Mouse (Mus musculus): ENCODE results near the gene Ccnb1. TPM values are rescaled to one million over a fixed set of nuclear protein-coding genes. Genes with fewer than 3 reads are reported as not detected.
"Not testable (repeated sequence)": the region's sequence is repeated elsewhere in the genome, so short reads cannot be mapped to it uniquely, and the experiment has no call there.

Ccnb1 gene
- polyA plus RNA-seq, 1 experiment from 2014 or later = 163 TPM

DNA sequence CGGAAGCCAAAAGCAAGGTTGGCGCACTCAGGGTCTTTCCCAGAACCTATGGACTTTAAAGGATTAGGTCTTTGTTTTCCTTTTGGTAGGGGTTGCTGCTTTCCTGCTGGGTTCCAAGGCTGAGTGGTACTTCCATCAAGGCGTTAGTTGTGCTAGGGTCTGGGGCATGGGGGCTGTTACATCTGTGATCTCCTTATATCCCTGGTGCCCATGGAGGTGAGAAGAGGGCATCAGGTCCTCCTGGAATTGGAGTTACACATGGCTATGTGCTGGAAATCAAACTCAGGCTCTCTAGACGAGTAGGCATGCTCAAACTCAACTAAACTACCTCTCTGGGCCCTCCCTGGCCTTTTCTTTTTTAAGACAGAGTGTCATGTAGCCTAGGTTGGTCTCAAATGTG is 32.2 kb downstream of the Ccnb1 start:
- no peak overlapping the region for H3K4me2 ChIP-seq
- no peaks in the 10 kb centered on the region for H3K9me3 ChIP-seq
- H3K27ac ChIP-seq = no peak overlapping the region
- ATAC-seq (ENCODE audit: insufficient number of reproducible peaks, low FRiP score, low TSS enrichment, low read depth) = no peak
- no peaks in the 10 kb centered on the region for H3K27me3 ChIP-seq
- H3K4me3 ChIP-seq = no peak overlapping the region
- 67% methylated on average over 4 of the region's 4 CpGs for WGBS
- H3K9ac ChIP-seq = no peak overlapping the region
- H3K4me1 ChIP-seq = no peaks in the 10 kb centered on the region
- H3K36me3 ChIP-seq = no peaks in the 10 kb centered on the region

DNA sequence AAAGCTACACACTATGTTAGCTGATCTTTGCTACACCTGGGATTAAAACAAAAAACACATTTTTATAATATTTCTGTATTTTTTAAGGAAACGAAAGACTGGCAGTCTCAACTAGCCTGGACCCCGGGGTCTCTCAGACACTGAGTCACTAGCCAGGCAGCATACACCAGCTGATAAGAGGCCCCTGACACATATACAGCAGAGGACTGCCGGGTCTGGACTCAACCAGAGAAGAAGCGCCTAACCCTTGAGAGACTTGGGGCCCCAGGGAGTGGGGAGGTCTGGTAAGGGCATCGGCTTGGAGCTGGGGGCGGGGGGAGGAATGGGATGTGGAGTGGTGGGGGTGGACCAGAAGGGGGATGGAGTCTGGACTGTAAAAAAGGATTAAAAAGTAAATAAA is 33.4 kb downstream of the Ccnb1 start:
- WGBS = 78% methylated on average over 6 of the region's 6 CpGs
- H3K36me3 ChIP-seq = no peaks in the 10 kb centered on the region
- H3K4me3 ChIP-seq = no peak overlapping the region
- no peaks in the 10 kb centered on the region for H3K27me3 ChIP-seq
- H3K4me1 ChIP-seq = no peaks in the 10 kb centered on the region
- no peak for ATAC-seq (ENCODE audit: insufficient number of reproducible peaks, low FRiP score, low TSS enrichment, low read depth)
- H3K9ac ChIP-seq = no peak overlapping the region
- no peak overlapping the region for H3K27ac ChIP-seq
- no peak overlapping the region for H3K4me2 ChIP-seq
- no peaks in the 10 kb centered on the region for H3K9me3 ChIP-seq

DNA sequence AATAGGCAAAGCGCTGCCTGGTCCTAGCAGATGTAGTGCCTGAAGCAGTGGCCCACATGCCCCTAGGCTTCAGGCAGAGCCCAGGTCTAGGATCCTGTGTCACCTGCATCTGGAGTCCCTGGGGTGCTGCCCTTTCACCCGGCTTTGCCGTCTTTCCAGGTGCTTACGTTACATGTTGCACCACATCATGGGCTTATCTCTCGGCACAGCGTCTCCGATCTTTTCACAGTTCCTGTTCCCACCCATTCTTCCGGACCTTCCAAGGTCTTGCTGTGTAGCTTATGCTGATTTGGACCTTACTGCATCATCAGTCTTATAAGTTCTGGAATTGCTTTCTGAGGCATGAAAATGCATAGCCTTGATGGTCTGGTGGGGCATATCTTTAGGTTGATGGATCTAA is 33.8 kb downstream of the Ccnb1 start:
- 90% methylated on average over 8 of the region's 8 CpGs for WGBS
- no peaks in the 10 kb centered on the region for H3K27me3 ChIP-seq
- no peak for ATAC-seq (ENCODE audit: insufficient number of reproducible peaks, low FRiP score, low TSS enrichment, low read depth)
- H3K4me3 ChIP-seq = no peak overlapping the region
- no peak overlapping the region for H3K9ac ChIP-seq
- no peaks in the 10 kb centered on the region for H3K36me3 ChIP-seq
- no peaks in the 10 kb centered on the region for H3K4me1 ChIP-seq
- no peaks in the 10 kb centered on the region for H3K9me3 ChIP-seq
- H3K4me2 ChIP-seq = no peak overlapping the region
- H3K27ac ChIP-seq = no peak overlapping the region

DNA sequence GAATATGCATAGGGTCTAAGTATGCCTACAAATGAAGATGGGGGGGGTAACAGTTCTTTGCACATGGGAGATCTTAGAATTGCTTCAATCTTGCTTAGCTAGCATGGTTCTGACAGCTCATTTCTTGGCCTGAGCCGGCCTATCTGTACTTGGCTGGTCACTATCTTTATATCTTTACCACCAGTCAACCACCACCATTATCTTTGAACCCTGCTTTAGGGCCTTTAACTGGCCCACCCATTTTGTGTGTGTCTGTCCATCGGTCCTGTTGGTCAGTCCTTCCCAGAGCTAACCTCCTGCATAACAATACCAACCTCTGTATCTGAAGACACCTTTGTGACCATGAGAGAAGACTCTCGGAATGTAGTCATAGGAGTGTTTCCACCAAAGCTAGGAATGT is 35.0 kb downstream of the Ccnb1 start:
- Histone ChIP-seq H3K9me3 (no peaks in the 10 kb centered on the region), H3K9ac (no peak overlapping the region)

DNA sequence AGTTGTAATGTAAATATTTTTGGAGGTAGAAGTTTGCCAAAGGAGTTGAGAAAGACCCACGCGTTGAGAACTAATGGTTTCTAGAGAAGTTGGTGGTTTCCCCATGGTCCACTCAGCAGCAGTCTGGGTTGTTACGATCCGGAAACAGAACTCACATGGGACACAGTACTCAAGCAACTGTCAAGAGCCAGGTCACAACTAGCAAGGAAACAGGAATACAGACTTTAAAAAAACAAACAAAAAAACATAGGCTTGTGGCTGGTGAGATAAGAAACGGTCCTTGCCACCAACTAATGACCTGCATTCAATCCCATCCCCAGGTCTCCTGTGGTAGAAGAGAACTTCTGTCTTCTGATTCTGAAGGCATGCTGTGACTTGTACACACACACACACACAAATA is 35.6 kb downstream of the Ccnb1 start:
- no peaks in the 10 kb centered on the region for H3K27me3 ChIP-seq
- 72% methylated on average over 5 of the region's 5 CpGs for WGBS
- no peaks in the 10 kb centered on the region for H3K9me3 ChIP-seq
- H3K4me3 ChIP-seq = no peak overlapping the region
- no peak for ATAC-seq (ENCODE audit: insufficient number of reproducible peaks, low FRiP score, low TSS enrichment, low read depth)
- H3K36me3 ChIP-seq = no peaks in the 10 kb centered on the region
- H3K4me1 ChIP-seq = no peaks in the 10 kb centered on the region
- no peak overlapping the region for H3K27ac ChIP-seq
- no peak overlapping the region for H3K9ac ChIP-seq
- H3K4me2 ChIP-seq = no peak overlapping the region

More for the DNA sequence above, 35.0 kb downstream of the Ccnb1 start:
- no peak overlapping the region for H3K27ac ChIP-seq
- no peaks in the 10 kb centered on the region for H3K36me3 ChIP-seq
- no peak overlapping the region for H3K4me2 ChIP-seq
- no peaks in the 10 kb centered on the region for H3K4me1 ChIP-seq
- no peak for ATAC-seq (ENCODE audit: insufficient number of reproducible peaks, low FRiP score, low TSS enrichment, low read depth)
- no peaks in the 10 kb centered on the region for H3K27me3 ChIP-seq
- H3K4me3 ChIP-seq = no peak overlapping the region
- 87% methylated on average over 3 of the region's 3 CpGs for WGBS

DNA sequence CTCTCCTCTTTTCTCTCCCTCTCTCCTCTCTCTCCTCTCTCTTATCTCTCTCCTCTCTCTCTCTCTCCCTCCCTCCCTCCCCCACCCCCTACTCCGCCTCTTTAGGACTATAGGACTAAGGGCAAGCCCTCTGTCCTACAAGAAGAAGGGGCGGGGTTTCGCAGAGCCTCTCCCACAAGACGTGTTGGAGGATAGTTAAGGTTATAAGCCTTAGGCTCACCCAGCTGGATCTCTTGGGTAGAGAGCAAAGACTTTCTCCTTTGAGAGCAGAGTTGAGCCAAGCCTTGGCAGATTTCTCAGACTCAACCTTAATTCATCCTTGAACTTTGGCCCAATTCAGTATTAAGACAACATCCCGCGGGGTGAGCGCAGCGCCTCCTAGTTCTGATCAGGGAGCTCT is 37.7 kb downstream of the Ccnb1 start:
- 49% methylated on average over 7 of the region's 8 CpGs for WGBS
- H3K4me3 ChIP-seq = no peak overlapping the region
- H3K4me2 ChIP-seq = no peak overlapping the region
- H3K4me1 ChIP-seq = 0 out of 2 replicates have a peak, but pooled peaks cover 3% of the 10 kb centered on the region
- ATAC-seq (ENCODE audit: insufficient number of reproducible peaks, low FRiP score, low TSS enrichment, low read depth) = no peak
- no peaks in the 10 kb centered on the region for H3K36me3 ChIP-seq
- H3K27ac ChIP-seq = no peak overlapping the region
- no peak overlapping the region for H3K9ac ChIP-seq
- H3K9me3 ChIP-seq = no peaks in the 10 kb centered on the region
- no peaks in the 10 kb centered on the region for H3K27me3 ChIP-seq

DNA sequence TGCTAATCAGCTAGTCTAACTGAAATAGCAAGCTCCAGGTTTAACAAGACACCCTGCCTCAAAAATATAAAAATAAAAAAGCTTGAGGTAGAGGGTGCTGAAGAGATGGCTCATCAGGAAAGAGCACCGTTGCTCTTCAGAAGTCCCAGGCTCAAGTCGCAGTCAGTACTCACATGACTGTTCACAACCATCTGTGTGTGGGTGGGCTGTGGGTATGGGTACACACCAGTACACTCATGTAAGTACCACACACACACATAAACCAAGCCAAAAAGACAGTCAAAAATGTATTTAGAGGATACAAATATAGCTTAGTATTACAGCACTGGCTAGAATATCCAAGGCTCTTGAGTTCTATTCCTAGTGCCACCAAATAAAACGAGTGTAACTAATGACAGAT is 40.3 kb downstream of the Ccnb1 start:
- Histone ChIP-seq H3K4me2 (no peak overlapping the region), H3K27me3 (no peaks in the 10 kb centered on the region), H3K9ac (no peak overlapping the region), H3K36me3 (no peaks in the 10 kb centered on the region), H3K27ac (no peak overlapping the region), H3K4me1 (peaks cover 8% of the 10 kb centered on the region; the same call in 1 of the 2 replicates), H3K9me3 (no peaks in the 10 kb centered on the region), H3K4me3 (no peak overlapping the region)
- 83% methylated on average over 3 of the region's 3 CpGs for WGBS
- ATAC-seq (ENCODE audit: insufficient number of reproducible peaks, low FRiP score, low TSS enrichment, low read depth) = no peak

DNA sequence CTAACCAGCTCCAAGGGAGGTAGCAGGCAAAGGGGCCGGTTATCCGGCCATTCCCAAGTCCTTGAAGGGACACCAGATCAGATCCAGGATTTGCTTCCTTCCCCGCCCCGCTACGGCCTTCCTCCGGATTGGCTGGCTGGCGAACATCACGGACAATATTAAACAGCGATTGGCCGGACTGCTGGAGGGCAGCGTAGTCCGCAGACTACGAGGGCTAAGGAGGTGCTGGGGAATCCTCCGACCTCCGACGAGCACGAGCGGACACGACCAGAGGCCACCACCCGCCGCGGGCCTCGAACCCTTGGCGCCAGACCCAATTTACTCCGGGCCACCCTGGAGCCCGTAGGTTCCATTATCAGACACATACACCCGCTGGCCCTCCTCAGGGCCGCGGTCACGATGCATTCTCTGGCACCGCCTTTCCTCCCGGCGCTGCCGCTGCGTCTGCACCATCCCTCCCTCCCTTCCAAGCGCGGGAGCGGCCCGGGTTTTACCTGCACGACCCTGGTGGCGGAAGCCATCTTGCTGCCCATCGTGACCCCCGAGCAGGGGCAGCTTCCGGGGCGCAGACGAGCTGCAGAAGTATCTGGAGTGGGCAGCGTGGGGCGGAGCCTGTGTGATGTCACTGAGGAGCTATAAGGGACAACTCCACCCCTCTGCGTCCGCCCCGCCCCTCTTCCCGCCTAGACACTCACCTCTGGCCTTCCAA is 42.2 kb downstream of the Ccnb1 start, which contains the start of gene Mrps36:
Gene Mrps36 (minus strand): TSS at position 624 of the 709 bp plus-strand sequence.
- H3K36me3 ChIP-seq = no peaks in the 10 kb centered on the region
- peak within 1 kb of the TSS; percentile 61 for H3K9ac ChIP-seq
- peak within 1 kb of the TSS; percentile 71 for H3K4me3 ChIP-seq
- H3K9me3 ChIP-seq = no peaks in the 10 kb centered on the region
- under 1% methylated on average over 52 of the region's 52 CpGs for WGBS
- ATAC-seq (ENCODE audit: insufficient number of reproducible peaks, low FRiP score, low TSS enrichment, low read depth) = peak; percentile 91
- no peaks in the 10 kb centered on the region for H3K27me3 ChIP-seq
- peak within 1 kb of the TSS; percentile 59 for H3K4me2 ChIP-seq
- H3K27ac ChIP-seq = peak within 1 kb of the TSS; percentile 91
- peaks cover 8% of the 10 kb centered on the region; the same call in 1 of the 2 replicates for H3K4me1 ChIP-seq

DNA sequence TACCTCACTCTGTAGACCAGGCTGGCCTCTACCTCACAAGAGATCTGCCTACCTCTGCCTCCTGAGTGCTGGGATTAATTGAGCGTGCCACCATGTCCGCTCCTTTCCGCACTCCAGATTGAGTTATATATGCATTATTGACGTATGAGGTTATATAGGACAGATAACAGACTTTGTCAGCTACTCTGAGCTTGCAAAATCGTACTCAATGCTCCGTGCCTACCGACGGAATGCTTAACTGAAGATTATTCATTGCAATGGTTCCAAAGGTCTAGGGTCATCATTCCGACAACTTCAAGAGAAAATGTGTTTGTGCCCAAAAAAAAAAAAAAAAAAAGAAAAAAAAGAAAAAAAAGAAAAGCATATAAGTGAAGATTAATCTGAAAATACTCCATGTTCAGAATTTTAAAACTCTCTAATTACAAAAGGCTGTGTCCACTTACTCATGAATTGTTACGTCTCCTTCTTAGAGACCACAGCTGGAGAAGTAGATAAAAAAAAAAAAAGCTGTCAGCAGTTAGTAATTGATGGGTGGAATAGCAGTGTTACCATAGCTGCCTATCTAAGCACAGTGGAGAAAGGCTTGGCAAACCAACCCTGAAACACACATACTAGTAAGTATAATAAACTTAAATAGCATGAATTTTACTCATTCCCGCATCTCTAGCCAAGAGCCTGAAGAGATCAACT is 42.9 kb downstream of the Ccnb1 start:
- H3K36me3 ChIP-seq = no peaks in the 10 kb centered on the region
- peak overlapping the region; percentile 71 for H3K4me3 ChIP-seq
- H3K27me3 ChIP-seq = no peaks in the 10 kb centered on the region
- peaks cover 8% of the 10 kb centered on the region; the same call in 1 of the 2 replicates for H3K4me1 ChIP-seq
- peak overlapping the region; percentile 61; the same call in 1 of the 2 replicates for H3K9ac ChIP-seq
- H3K4me2 ChIP-seq = peak overlapping the region; percentile 59
- WGBS = 70% methylated on average over 11 of the region's 11 CpGs
- H3K27ac ChIP-seq = peak overlapping the region; percentile 91
- H3K9me3 ChIP-seq = no peaks in the 10 kb centered on the region
- ATAC-seq (ENCODE audit: insufficient number of reproducible peaks, low FRiP score, low TSS enrichment, low read depth) = no peak

DNA sequence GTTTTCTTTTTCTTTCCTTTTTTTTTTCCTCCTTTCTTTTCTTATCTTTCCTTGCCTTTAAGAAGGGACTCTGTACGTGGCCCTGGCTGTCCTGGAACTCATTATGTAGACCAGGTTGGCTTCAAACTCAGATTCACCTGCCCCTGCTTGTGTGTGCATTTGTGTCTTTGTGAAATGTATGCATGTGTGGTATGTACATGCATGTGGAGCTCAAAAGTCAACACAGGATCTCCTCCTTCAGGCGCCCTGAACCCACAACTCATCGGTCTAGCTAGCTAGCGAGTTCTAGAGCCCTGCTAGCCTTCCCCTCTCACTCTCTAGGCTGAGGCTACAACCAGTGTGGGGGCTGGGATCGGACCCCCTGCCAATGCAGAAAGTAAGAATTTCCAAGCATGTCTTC is 43.5 kb downstream of the Ccnb1 start:
- Histone ChIP-seq H3K27me3 (no peaks in the 10 kb centered on the region), H3K9ac (no peak overlapping the region), H3K36me3 (peaks cover 4% of the 10 kb centered on the region), H3K27ac (no peak overlapping the region), H3K4me1 (peaks cover 8% of the 10 kb centered on the region; the same call in 1 of the 2 replicates), H3K9me3 (no peaks in the 10 kb centered on the region), H3K4me3 (no peak overlapping the region), H3K4me2 (no peak overlapping the region)
- WGBS = 83% methylated on average over 5 of the region's 5 CpGs
- no peak for ATAC-seq (ENCODE audit: insufficient number of reproducible peaks, low FRiP score, low TSS enrichment, low read depth)

DNA sequence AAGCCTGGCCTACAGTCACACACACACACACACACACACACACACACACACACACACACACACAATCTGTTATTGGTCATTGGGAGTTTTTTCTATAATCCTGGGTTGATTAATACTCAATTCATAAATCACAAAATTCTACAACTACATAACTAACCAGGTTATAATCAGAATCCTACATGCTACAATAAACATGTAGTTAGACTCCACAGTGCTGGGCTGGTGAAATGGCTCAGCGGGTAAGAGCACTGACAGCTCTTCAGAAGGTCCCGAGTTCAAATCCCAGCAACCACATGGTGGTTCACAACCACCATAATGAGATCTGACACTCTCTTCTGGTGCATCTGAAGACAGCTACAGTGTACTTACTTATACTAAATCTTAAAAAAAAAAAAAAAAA is 53.6 kb downstream of the Ccnb1 start:
- Histone ChIP-seq H3K4me3 (no peak overlapping the region), H3K27ac (no peak overlapping the region), H3K9ac (no peak overlapping the region), H3K4me2 (no peak overlapping the region), H3K9me3 (no peaks in the 10 kb centered on the region), H3K36me3 (peaks cover 15% of the 10 kb centered on the region), H3K27me3 (no peaks in the 10 kb centered on the region), H3K4me1 (peaks cover 13% of the 10 kb centered on the region)
- WGBS = 93% methylated on average over 2 of the region's 2 CpGs
- ATAC-seq (ENCODE audit: insufficient number of reproducible peaks, low FRiP score, low TSS enrichment, low read depth) = no peak

DNA sequence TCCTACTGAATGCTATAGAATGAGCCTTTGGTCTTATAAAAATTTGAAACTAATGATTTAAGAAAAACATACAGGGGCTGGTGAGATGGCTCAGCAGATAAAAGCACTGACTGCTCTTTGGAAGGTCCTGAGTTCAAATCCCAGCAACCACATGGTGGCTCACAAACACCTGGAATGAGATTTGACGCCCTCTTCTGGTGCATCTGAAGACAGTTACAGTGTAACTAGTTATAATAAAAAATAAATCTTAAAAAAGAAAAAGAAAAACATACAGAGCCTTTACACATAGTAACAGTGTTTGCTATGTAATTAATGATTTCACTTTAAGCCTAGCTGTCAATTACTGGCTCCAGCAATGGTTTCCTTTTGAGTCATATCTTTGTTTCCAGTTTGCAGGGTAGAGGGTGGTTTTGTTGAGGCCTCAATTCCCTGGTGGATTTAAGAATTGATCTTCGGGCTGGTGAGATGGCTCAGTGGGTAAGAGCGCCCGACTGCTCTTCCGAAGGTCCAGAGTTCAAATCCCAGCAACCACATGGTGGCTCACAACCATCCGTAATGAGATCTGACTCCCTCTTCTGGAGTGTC is 54.8 kb downstream of the Ccnb1 start:
- H3K27ac ChIP-seq = peak overlapping the region; percentile 97
- peak overlapping the region; percentile 88 for H3K4me3 ChIP-seq
- H3K4me1 ChIP-seq = peaks cover 16% of the 10 kb centered on the region
- not testable (repeated sequence) for H3K9ac ChIP-seq; ATAC-seq (ENCODE audit: insufficient number of reproducible peaks, low FRiP score, low TSS enrichment, low read depth); H3K27me3 ChIP-seq; H3K9me3 ChIP-seq
- WGBS = 93% methylated on average over 6 of the region's 6 CpGs
- peak overlapping the region; percentile 49 for H3K4me2 ChIP-seq
- H3K36me3 ChIP-seq = peaks cover 16% of the 10 kb centered on the region
